Mouse (Mus musculus) cerebellum, adult 2 months (tissue): ENCODE data around the gene Gpr61. TPM values are rescaled to one million over a fixed set of nuclear protein-coding genes. Genes with fewer than 3 reads are reported as not detected.

ENCODE experiments used
- DNase-seq, 2 experiments: peaks; one replicate each; pipeline ENCODE4 v3.0.0; 2021
- H3K27ac ChIP-seq: fragments of 200-500 bp; 2 replicates; pipeline ENCODE4 v1.5.1; 2012; ENCODE audit warnings: low read length, control low read depth, inconsistent platforms; ENCODE audit not compliant: insufficient read depth
- H3K27me3 ChIP-seq: fragments of 200-500 bp; 2 replicates; pipeline ENCODE4 v1.6.1; 2012; ENCODE audit warnings: inconsistent platforms, mild to moderate bottlenecking, low read length, moderate library complexity; ENCODE audit not compliant: control insufficient read depth, insufficient read depth
- H3K4me1 ChIP-seq: fragments of 200-500 bp; 2 replicates; pipeline ENCODE4 v1.6.1; 2011; ENCODE audit warnings: low read length; ENCODE audit not compliant: control insufficient read depth, insufficient read depth
- H3K4me3 ChIP-seq: fragments of 200-500 bp; replicated peaks from 2 replicates; pipeline ENCODE3; 2011; ENCODE audit warnings: mild to moderate bottlenecking, low read depth, low read length, control low read depth; ENCODE audit not compliant: insufficient read depth
- CTCF ChIP-seq: fragments of 200-500 bp; IDR thresholded peaks from 2 replicates; pipeline ENCODE4 v1.5.1; 2011; ENCODE audit warnings: low read depth, mild to moderate bottlenecking, control low read depth, low read length, moderate library complexity, borderline replicate concordance; ENCODE audit not compliant: insufficient read depth
- POLR2A ChIP-seq: fragments of 200-500 bp; IDR thresholded peaks from 2 replicates; pipeline ENCODE4 v1.6.1; 2011; ENCODE audit warnings: low read length, control low read depth, borderline replicate concordance; ENCODE audit not compliant: insufficient read depth
- WGBS: fragments of 180-500 bp; shearing (Covaris S2); methylation state at CpG from one replicate; pipeline ENCODE4 v1.1.7; 2018; 5-methylcytosine and 5-hydroxymethylcytosine counted together
- polyA plus RNA-seq: library from polyadenylated mRNA; depleted of rRNA; stranded (reverse); fragments of >200 nt; gene quantifications from 2 replicates; pipeline ENCODE4 v1.2.3, GENCODE M21; 2012

Gene Gpr61
- polyA plus RNA-seq, 1 experiment: 6.5 TPM

DNA sequence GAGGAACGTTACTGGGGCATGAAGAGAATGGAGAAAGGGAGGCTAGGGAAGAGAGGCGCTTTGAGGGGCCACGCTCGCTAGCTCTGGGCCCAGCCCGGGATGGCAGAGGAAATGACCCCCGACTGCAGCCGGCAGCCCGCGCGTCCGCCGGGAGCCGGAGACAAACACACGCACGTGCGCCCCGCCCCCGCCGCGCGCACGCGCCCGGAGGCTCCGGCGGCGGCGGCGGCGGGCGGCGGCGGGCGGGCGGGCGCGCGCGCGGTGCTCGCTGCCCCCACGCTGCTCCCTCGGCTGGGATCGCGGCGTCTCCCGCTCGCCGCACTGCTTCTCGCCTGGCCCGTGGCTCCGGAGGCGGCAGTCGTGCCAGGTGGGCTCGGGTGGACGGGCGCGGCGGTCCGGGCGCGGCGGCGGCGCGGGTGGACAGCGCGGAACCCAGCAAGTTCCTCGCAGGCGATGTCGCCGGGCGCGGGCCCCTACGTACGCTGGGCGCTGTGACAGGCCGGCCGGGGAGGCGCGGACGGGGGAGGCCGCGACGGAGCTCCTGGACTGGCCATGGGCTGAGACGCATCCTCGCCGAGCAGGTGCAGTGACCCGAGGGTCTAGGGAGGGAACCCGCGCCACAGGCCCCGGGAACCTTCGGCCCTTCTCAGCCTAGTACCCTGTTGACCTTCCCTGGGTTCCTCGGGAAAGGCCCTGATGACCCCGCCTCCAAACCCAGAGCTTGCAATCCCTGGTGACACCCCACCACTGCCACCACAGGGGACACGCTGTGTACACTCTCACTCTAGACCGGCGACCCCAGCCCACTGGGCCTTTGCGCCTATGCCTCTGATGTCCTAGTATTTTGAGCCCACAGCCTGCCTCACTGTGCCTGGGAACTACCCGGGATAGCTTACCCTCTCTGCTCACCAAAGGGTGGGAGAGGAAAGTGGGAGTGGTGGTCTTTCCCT is 31.7 kb upstream of the Gpr61 start, which contains the start of gene Amigo1:
Gene Amigo1 (plus strand): TSS at position 238 of the 950 bp plus-strand sequence.
- H3K4me3 ChIP-seq: peak within 1 kb of the TSS; percentile 87
- no peaks in the 10 kb centered on the region for H3K27me3 ChIP-seq
- TF ChIP-seq POLR2A: peak; percentile 55
- no peak for TF ChIP-seq CTCF
- peak; percentile 69 to 82 for DNase-seq
- WGBS: 2% methylated on average over 98 of the region's 100 CpGs
- H3K27ac ChIP-seq: peak within 1 kb of the TSS; percentile 82; the same call in 1 of the 2 replicates
- peaks cover 34% of the 10 kb centered on the region for H3K4me1 ChIP-seq

GRCm38 (mm10) chr3:108185460-108186097 is 30.9 kb upstream of the Gpr61 start:
- Histone ChIP-seq H3K27me3 (no peaks in the 10 kb centered on the region), H3K4me1 (peaks cover 34% of the 10 kb centered on the region), H3K27ac (no peak overlapping the region), H3K4me3 (peak overlapping the region; percentile 87)
- TF ChIP-seq POLR2A (no peak), CTCF (no peak)
- peak in 1 of 2 experiments; percentile 22 for DNase-seq
- WGBS: 4% methylated on average over 16 of the region's 16 CpGs

DNA sequence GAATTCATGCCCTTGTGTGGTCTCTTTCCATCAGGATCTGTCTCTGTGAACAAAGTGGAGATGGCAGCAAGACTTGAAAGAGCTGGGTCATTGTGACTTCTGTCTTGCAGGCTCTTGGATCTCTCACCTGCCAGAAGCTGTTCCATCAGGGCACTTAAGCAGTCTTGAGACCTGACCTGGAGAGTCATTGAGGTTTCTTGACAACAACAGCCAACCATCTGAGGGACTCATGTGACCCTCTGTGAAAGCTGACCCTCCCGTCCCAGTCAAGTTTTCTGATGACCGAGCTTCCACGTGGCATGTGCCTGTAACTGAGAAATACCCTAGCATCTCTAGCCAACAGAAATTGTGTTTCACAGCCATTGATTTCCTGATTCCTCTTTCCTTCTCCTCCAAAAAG is 30.1 kb upstream of the Gpr61 start:
- TF ChIP-seq CTCF (no peak), POLR2A (no peak)
- Histone ChIP-seq H3K27ac (no peak overlapping the region), H3K27me3 (no peaks in the 10 kb centered on the region), H3K4me3 (no peak overlapping the region), H3K4me1 (peaks cover 27% of the 10 kb centered on the region)
- DNase-seq: no peak
- 83% methylated on average over 3 of the region's 3 CpGs for WGBS

DNA sequence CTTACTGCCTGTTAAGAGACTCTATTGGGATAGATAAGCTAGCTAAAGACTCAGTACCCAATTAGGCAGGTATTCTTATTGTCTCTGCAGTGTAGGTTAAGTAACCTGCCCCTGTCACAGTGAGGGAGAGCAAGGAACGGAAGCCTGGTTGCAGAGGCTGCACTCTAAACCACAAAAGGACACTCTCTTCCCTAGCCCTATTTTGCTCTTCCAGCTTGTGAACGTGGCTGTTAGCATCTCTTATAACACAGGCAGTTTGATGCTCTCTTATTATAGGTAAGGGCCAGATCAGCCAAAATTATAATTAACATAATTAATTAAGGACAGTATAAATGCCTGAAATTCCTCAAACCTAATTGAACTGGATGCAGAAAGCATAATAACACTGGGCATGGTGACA is 25.8 kb upstream of the Gpr61 start:
- no peak for TF ChIP-seq CTCF
- TF ChIP-seq POLR2A: no peak
- no peak for DNase-seq
- Histone ChIP-seq H3K27ac (no peak overlapping the region), H3K27me3 (no peaks in the 10 kb centered on the region), H3K4me1 (peaks cover 3% of the 10 kb centered on the region; the same call in 1 of the 2 replicates), H3K4me3 (no peak overlapping the region)
- 56% methylated on average over 2 of the region's 2 CpGs for WGBS

DNA sequence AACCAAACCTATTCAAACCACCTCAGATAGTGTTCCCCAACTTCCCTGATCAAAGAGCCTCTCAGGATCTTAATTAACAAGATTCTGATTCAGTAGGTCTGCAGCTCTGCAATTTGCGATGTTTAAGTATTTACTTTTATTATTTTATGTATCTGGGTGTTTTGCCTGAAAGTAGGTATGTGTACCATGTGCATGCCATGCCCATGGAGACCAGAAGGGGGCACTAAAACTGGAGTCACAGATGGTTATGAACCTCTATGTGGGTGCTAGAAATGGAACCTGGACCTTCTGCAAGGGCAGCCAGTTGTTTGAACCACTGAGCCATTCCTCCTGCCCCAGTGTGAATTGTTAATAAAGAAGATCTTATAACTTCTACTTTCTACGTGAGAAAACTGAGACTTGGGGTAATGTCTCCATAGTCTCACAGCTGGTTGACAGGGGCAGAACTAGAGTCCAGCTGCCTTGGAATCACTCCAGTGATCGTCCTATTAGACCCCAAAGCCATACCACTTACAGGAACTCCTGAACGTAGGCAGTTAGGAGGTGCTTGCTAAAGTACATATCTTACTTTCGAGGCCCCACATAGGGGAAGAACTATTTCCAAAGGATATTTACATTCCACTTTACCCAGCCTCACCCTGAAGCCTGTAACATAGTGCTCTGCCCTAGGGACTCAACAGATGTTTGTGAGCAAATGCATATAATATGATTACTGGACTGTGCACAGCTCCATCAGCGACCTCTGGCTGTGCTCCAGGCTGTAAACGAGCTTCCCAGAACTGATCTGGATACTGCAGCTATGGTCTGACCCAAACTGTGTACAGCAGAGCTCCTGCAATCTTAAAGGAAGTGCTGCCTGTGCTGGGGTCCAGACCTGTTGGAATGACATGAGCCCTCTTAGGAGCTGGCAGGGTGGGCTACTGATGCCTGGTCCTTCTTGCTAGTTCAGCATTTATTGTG is 24.4 kb upstream of the Gpr61 start:
- DNase-seq: no peak
- Histone ChIP-seq H3K4me1 (peaks cover 8% of the 10 kb centered on the region), H3K27me3 (no peaks in the 10 kb centered on the region), H3K27ac (no peak overlapping the region), H3K4me3 (no peak overlapping the region)
- 56% methylated on average over 7 of the region's 7 CpGs for WGBS
- TF ChIP-seq CTCF (no peak), POLR2A (no peak)

- Histone ChIP-seq H3K4me3 (peak overlapping the region; percentile 27), H3K27me3 (no peaks in the 10 kb centered on the region)
Measured at GRCm38 (mm10) chr3:108174672-108175531, 20.2 kb upstream of the Gpr61 start.

More at GRCm38 (mm10) chr3:108174672-108175531, 20.2 kb upstream of the Gpr61 start:
- WGBS: 21% methylated on average over 14 of the region's 14 CpGs
- H3K4me1 ChIP-seq: peaks cover 8% of the 10 kb centered on the region
- no peak for TF ChIP-seq POLR2A
- TF ChIP-seq CTCF: no peak
- H3K27ac ChIP-seq: peak overlapping the region; percentile 19
- peak; percentile 64 to 72 for DNase-seq
